Mouse (Mus musculus) CH12.LX (cell line): ENCODE measurements around the gene Cited4. TPM values are rescaled to one million over a fixed set of nuclear protein-coding genes. Genes with fewer than 3 reads are reported as not detected.

Source experiments
- DNase-seq: peaks from one replicate; pipeline ENCODE4 v3.0.0-alpha.2; 2013; ENCODE audit errors: extremely low read depth
- H3K27ac ChIP-seq: 2 replicates; pipeline ENCODE4 v1.5.1; 2012; ENCODE audit warnings: low read depth, mild to moderate bottlenecking, control low read depth, moderate library complexity; ENCODE audit not compliant: insufficient read depth
- H3K27me3 ChIP-seq: replicated peaks from 2 replicates; pipeline ENCODE3; 2012; ENCODE audit warnings: inconsistent platforms
- H3K36me3 ChIP-seq, 2 experiments: replicated peaks in 1 of 2; 2 replicates each; pipeline versions ENCODE3 to v1.6.1; 2012; ENCODE audit warnings: inconsistent platforms in 1 of 2, low read length in 1 of 2, mild to moderate bottlenecking in 1 of 2, mixed read lengths in 1 of 2, moderate library complexity in 1 of 2; ENCODE audit not compliant: control insufficient read depth in 1 of 2, insufficient read depth in 1 of 2
- H3K4me1 ChIP-seq, 2 experiments: 2 replicates each; pipeline ENCODE4 v1.6.1; 2012; ENCODE audit warnings: inconsistent platforms in 1 of 2, moderate library complexity in 1 of 2; ENCODE audit not compliant: insufficient read depth in 2 of 2, control insufficient read depth in 1 of 2
- H3K4me2 ChIP-seq: 2 replicates; pipeline ENCODE4 v1.6.1; 2012; ENCODE audit warnings: low read depth, mild to moderate bottlenecking, control low read depth; ENCODE audit not compliant: poor library complexity, insufficient read depth, severe bottlenecking
- H3K4me3 ChIP-seq, 3 experiments: fragments of 150-350 bp in 1 of 3; sonication (generic) in 1 of 3; replicated peaks in 1 of 3; 2 replicates each; pipeline versions ENCODE3 to v1.5.1; 2011 to 2012; ENCODE audit warnings: low read depth in 2 of 3, low read length in 2 of 3, mild to moderate bottlenecking in 2 of 3, moderate library complexity in 2 of 3, control low read depth in 1 of 3, improper control_type of control experiment in 1 of 3, inconsistent platforms in 1 of 3, mixed read lengths in 1 of 3; ENCODE audit not compliant: poor library complexity in 1 of 3
- H3K79me2 ChIP-seq: replicated peaks from 2 replicates; pipeline ENCODE4 v1.6.1; 2012; ENCODE audit warnings: mild to moderate bottlenecking, moderate library complexity; ENCODE audit not compliant: control insufficient read depth, poor library complexity, insufficient read depth, severe bottlenecking; ENCODE audit errors: extremely low read depth
- H3K9ac ChIP-seq: 2 replicates; pipeline ENCODE4 v1.6.1; 2012; ENCODE audit warnings: low read depth, mild to moderate bottlenecking, control low read depth, moderate library complexity; ENCODE audit not compliant: insufficient read depth
- H3K9me3 ChIP-seq: replicated peaks from 2 replicates; pipeline ENCODE3; 2012; ENCODE audit warnings: low read length, inconsistent platforms, mixed read lengths
- BHLHE40 ChIP-seq: IDR thresholded peaks from 2 replicates; pipeline ENCODE4 v1.6.1; 2011; ENCODE audit warnings: mild to moderate bottlenecking, low read depth, low read length, improper control_type of control experiment
- EP300 ChIP-seq: IDR thresholded peaks from 2 replicates; pipeline ENCODE4 v1.6.1; 2011; ENCODE audit warnings: low read length, improper control_type of control experiment
- HCFC1 ChIP-seq: IDR thresholded peaks from 2 replicates; pipeline ENCODE4 v1.6.1; 2012; ENCODE audit warnings: low read depth, mild to moderate bottlenecking, inconsistent platforms, low read length, improper control_type of control experiment
- IRF4 ChIP-seq: IDR thresholded peaks from 2 replicates; pipeline ENCODE4 v1.6.1; 2014; ENCODE audit warnings: low read depth, mild to moderate bottlenecking, inconsistent platforms, low read length, improper control_type of control experiment
- JUND ChIP-seq: conservative IDR thresholded peaks from 2 replicates; pipeline ENCODE4 v1.6.1; 2011; ENCODE audit warnings: low read depth, low read length, improper control_type of control experiment
- KAT2A ChIP-seq: IDR thresholded peaks from 2 replicates; pipeline ENCODE4 v1.6.1; 2012; ENCODE audit warnings: low read length, improper control_type of control experiment, inconsistent platforms; ENCODE audit not compliant: insufficient replicate concordance
- MAFK ChIP-seq: IDR thresholded peaks from 2 replicates; pipeline ENCODE4 v1.6.1; 2011; ENCODE audit warnings: low read length, improper control_type of control experiment; ENCODE audit not compliant: insufficient replicate concordance
- MAX ChIP-seq: IDR thresholded peaks from 2 replicates; pipeline ENCODE4 v1.6.1; 2011; ENCODE audit warnings: low read length, improper control_type of control experiment
- MAZ ChIP-seq: IDR thresholded peaks from 2 replicates; pipeline ENCODE4 v1.6.1; 2012; ENCODE audit warnings: low read depth, mild to moderate bottlenecking, inconsistent platforms, low read length, improper control_type of control experiment, moderate library complexity
- MXI1 ChIP-seq: IDR thresholded peaks from 2 replicates; pipeline ENCODE4 v1.6.1; 2011; ENCODE audit warnings: mild to moderate bottlenecking, low read depth, low read length, improper control_type of control experiment
- PAX5 ChIP-seq: IDR thresholded peaks from 2 replicates; pipeline ENCODE4 v1.6.1; 2012; ENCODE audit warnings: low read length, inconsistent platforms, mixed read lengths
- POLR2AphosphoS2 ChIP-seq: IDR thresholded peaks from 2 replicates; pipeline ENCODE4 v1.6.1; 2011; ENCODE audit warnings: low read depth, low read length, improper control_type of control experiment
- RCOR1 ChIP-seq: conservative IDR thresholded peaks from 2 replicates; pipeline ENCODE4 v1.6.1; 2012; ENCODE audit warnings: low read depth, mild to moderate bottlenecking, inconsistent platforms, low read length, improper control_type of control experiment
- SMC3 ChIP-seq: IDR thresholded peaks from 2 replicates; pipeline ENCODE4 v1.6.1; 2011; ENCODE audit warnings: low read depth, low read length, improper control_type of control experiment
- USF1 ChIP-seq: IDR thresholded peaks from 2 replicates; pipeline ENCODE4 v1.6.1; 2014; ENCODE audit warnings: low read depth, mild to moderate bottlenecking, inconsistent platforms, low read length, improper control_type of control experiment
- ZMIZ1 ChIP-seq: IDR thresholded peaks from 2 replicates; pipeline ENCODE4 v1.6.1; 2012; ENCODE audit warnings: low read depth, mild to moderate bottlenecking, inconsistent platforms, low read length, improper control_type of control experiment
- dilution Hi-C: fragments of 300-500 bp; cut with MboI; formaldehyde crosslinking; loops from 2 replicates; pipeline ENCODE4 v1.14.3; 2020; ENCODE audit warnings: low sequenced_read_pairs; ENCODE audit not compliant: extremely low pct_unique_long_range_greater_than_20kb, extremely low pct_ligation_motif_present
- in situ Hi-C: fragments of 300-500 bp; cut with MboI; formaldehyde crosslinking; loops from 3 replicates; pipeline ENCODE4 v1.14.3; 2019; ENCODE audit warnings: low sequenced_read_pairs, low pct_ligation_motif_present, low pct_unique_long_range_greater_than_20kb, mixed read lengths
- polyA plus RNA-seq: library from polyadenylated mRNA; unstranded; fragments of >175 nt; gene quantifications from 2 replicates; pipeline ENCODE4 v1.2.1, GENCODE M21; 2012; ENCODE audit warnings: low read depth; ENCODE audit not compliant: insufficient read length
- total RNA-seq, 2 experiments: library from RNA; depleted of rRNA; stranded (reverse); fragments of 300-350 nt in 1 of 2; fragments of >200 nt in 1 of 2; gene quantifications; 2 replicates each; pipeline ENCODE4 v1.2.3; 2012 to 2014

Gene Cited4
- total and polyA plus RNA-seq, 3 experiments, result 0.25 to 0.36 TPM; not detected in 1

- no peak overlapping the region for H3K4me2 ChIP-seq
- no peaks in the 10 kb centered on the region for H3K79me2 ChIP-seq
- TF ChIP-seq MAX, result no peak
- TF ChIP-seq MAFK, result no peak
- TF ChIP-seq BHLHE40, result no peak
- no peak for TF ChIP-seq PAX5
- no peak for TF ChIP-seq USF1
- TF ChIP-seq RCOR1, result no peak
- TF ChIP-seq HCFC1, result no peak
- TF ChIP-seq MXI1, result no peak
- no peak for TF ChIP-seq SMC3
- TF ChIP-seq KAT2A, result no peak
- TF ChIP-seq, all 38 proteins: peak for 0
- peaks cover 0 to 3% of the 10 kb centered on the region in 2 experiments; a peak in 2 of 4 replicates for H3K4me1 ChIP-seq
- no peak overlapping the region for H3K27ac ChIP-seq
- dilution Hi-C loops (no loop called here), in situ Hi-C loops (no loop called here)
- H3K27me3 ChIP-seq, result peaks cover 89% of the 10 kb centered on the region
- DNase-seq, result no peak
- no peak overlapping the region for H3K9ac ChIP-seq
- no peak overlapping the region for H3K4me3 ChIP-seq
- no peaks in the 10 kb centered on the region for H3K9me3 ChIP-seq
- H3K36me3 ChIP-seq, result no peaks in the 10 kb centered on the region
These were observed 36.1 kb downstream of the Cited4 start for GRCm38 (mm10) chr4:120702511-120702910.

DNA sequence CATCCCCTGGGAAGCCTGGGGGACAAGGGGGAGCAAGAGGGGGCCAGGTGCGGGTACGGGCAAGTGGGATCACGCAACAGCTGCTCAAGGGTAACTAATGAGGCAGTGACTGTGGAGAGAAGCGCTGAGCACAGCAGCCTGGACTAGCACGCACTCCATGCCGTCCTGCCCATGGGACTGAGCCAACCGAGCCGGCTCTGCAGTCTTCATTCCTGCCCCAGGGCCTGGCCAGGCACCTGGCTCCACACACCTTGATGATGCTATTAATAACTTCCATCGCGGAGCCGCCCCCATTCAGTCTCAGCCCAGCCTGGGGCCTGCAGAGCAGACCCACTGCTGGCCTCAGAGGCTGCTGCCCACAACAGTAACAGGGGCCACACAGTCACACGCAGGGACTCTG, 45.9 kb downstream of the Cited4 start:
- Histone ChIP-seq H3K9me3 (no peaks in the 10 kb centered on the region), H3K36me3 (no peaks in the 10 kb centered on the region), H3K9ac (no peak overlapping the region), H3K4me3 (no peak overlapping the region), H3K79me2 (no peaks in the 10 kb centered on the region), H3K4me2 (no peak overlapping the region), H3K4me1 (peaks cover 8 to 25% of the 10 kb centered on the region in 2 experiments), H3K27ac (no peak overlapping the region), H3K27me3 (peaks cover 54% of the 10 kb centered on the region)
- dilution Hi-C loops, result no loop called here
- in situ Hi-C loops, result no loop called here
- TF ChIP-seq POLR2AphosphoS2 (no peak), ZMIZ1 (no peak), PAX5 (no peak), JUND (no peak), IRF4 (no peak), MAZ (no peak), EP300 (no peak)
- DNase-seq, result no peak
